Mouse (Mus musculus): ENCODE results near the gene Rbm15b.

- TF ChIP-seq CTCF (IDR thresholded peaks at IDR 0.05; ENCODE audit: low read depth) (no peak), EP300 (IDR thresholded peaks at IDR 0.05; ENCODE audit: low read depth) (no peak)
Measured at GRCm38 (mm10) chr9:106879471-106879870, 7.8 kb downstream of the Rbm15b start.
